Mouse (Mus musculus) liver, embryonic 14.5 days (tissue): Measurements from ENCODE around the gene Lpcat2b. TPM values are rescaled to one million over a fixed set of nuclear protein-coding genes. Genes with fewer than 3 reads are reported as not detected.

ENCODE experiments used
- ATAC-seq: fragments of 200-750 bp; cut with Nextera tagmentation; 2 replicates; pipeline ENCODE4 v1.8.0; 2017; ENCODE audit warnings: moderate number of reproducible peaks, mild to moderate bottlenecking, moderate library complexity; ENCODE audit not compliant: insufficient read depth
- DNase-seq, 3 experiments: peaks; one replicate each; pipeline ENCODE4 v3.0.0-alpha.2; 2012 to 2013; ENCODE audit warnings: low read depth in 3 of 3, low spot score in 3 of 3
- H3K27ac ChIP-seq: fragments of 300-500 bp; sonication (generic); 2 replicates; pipeline ENCODE4 v1.5.1; 2014; ENCODE audit warnings: moderate library complexity, mild to moderate bottlenecking, control low read depth, inconsistent platforms
- H3K27me3 ChIP-seq: fragments of 300-500 bp; sonication (generic); 2 replicates; pipeline ENCODE4 v1.6.1; 2014; ENCODE audit warnings: mild to moderate bottlenecking, low read length, moderate library complexity; ENCODE audit not compliant: control insufficient read depth, insufficient read depth
- H3K36me3 ChIP-seq: fragments of 300-500 bp; sonication (generic); replicated peaks from 2 replicates; pipeline ENCODE4 v1.6.1; 2014; ENCODE audit warnings: low read depth; ENCODE audit not compliant: control insufficient read depth, insufficient read depth
- H3K4me1 ChIP-seq, 2 experiments: fragments of 200-500 bp in 1 of 2; fragments of 300-500 bp in 1 of 2; sonication (generic) in 1 of 2; replicated peaks; 2 replicates each; pipeline ENCODE4 v1.6.1; 2012 to 2014; ENCODE audit warnings: antibody characterized with exemption in 1 of 2, inconsistent platforms in 1 of 2, low read length in 1 of 2; ENCODE audit not compliant: control insufficient read depth in 2 of 2, insufficient read depth in 2 of 2
- H3K4me2 ChIP-seq: fragments of 300-500 bp; sonication (generic); 2 replicates; pipeline ENCODE4 v1.6.1; 2014; ENCODE audit warnings: low read depth, mild to moderate bottlenecking, control low read depth, moderate library complexity
- H3K4me3 ChIP-seq, 2 experiments: fragments of 200-500 bp in 1 of 2; fragments of 300-500 bp in 1 of 2; sonication (generic) in 1 of 2; 2 replicates each; pipeline ENCODE4 v1.5.1; 2012 to 2014; ENCODE audit warnings: low read depth in 2 of 2, low read length in 2 of 2, mild to moderate bottlenecking in 2 of 2, control low read depth in 1 of 2, inconsistent platforms in 1 of 2, moderate library complexity in 1 of 2; ENCODE audit not compliant: insufficient read depth in 1 of 2
- H3K9ac ChIP-seq: fragments of 300-500 bp; sonication (generic); replicated peaks from 2 replicates; pipeline ENCODE4 v1.6.1; 2014; ENCODE audit warnings: mild to moderate bottlenecking, control low read depth, moderate library complexity
- H3K9me3 ChIP-seq: fragments of 300-500 bp; sonication (generic); 2 replicates; pipeline ENCODE4 v1.6.1; 2016; ENCODE audit warnings: low read length, mixed read lengths; ENCODE audit not compliant: control insufficient read depth
- CTCF ChIP-seq: IDR thresholded peaks from 2 replicates; pipeline ENCODE4 v1.5.1; 2016; ENCODE audit warnings: antibody characterized with exemption, low read depth, control low read depth
- EP300 ChIP-seq: IDR thresholded peaks from 2 replicates; pipeline ENCODE4 v1.6.1; 2016; ENCODE audit warnings: antibody characterized with exemption, low read depth
- WGBS: fragments of 180-500 bp; shearing (Covaris S2); extraction: QIAGEN DNeasy Blood & Tissue Kit; methylation state at CpG from one replicate; pipeline ENCODE4 v1.1.7; 2014; ENCODE audit not compliant: insufficient replicate concordance; 5-methylcytosine and 5-hydroxymethylcytosine counted together
- polyA plus RNA-seq, 2 experiments: library from polyadenylated mRNA; depleted of rRNA in 1 of 2; stranded (reverse) in 1 of 2; unstranded in 1 of 2; fragments of >200 nt; fragmentation: Nextera tagmentation in 1 of 2; extraction: Ambion mirVana in 1 of 2; gene quantifications; 2 replicates each; pipeline versions ENCODE4 v1.2.1 to v1.2.3; 2012 to 2014

Gene Lpcat2b
- polyA plus RNA-seq, 2 experiments, result not detected

DNA sequence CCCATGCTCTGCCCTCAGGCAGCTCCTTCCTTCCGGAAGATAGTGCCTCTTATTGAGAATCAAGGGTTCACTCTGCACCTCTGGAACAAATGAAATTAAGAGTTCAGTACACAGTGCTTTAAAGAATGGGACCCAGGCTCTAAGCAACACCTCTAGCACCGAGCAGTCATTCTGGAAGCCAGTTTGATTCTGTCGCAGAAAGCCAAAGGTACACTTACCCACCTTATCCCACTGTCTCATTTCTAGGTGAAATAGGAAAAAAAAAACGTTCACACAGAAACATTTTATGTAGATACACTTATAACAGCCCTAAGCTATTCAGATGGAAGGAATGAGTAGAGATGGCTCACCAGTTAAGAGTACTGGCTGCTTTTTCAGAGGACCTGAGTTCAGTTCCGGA is 28.9 kb upstream of the Lpcat2b start, which contains the start of gene Ephx4:
Gene Ephx4, plus strand, starts transcription at position 301 of the 400 bp plus-strand sequence.
- DNase-seq (no peak), ATAC-seq (no peak)
- H3K9ac ChIP-seq, result no peak within 1 kb of the TSS
- peak within 1 kb of the TSS; percentile 22 to 50; a peak in 3 of 4 replicates for H3K4me3 ChIP-seq
- H3K4me1 ChIP-seq, result no peaks in the 10 kb centered on the region
- H3K36me3 ChIP-seq, result no peaks in the 10 kb centered on the region
- H3K27ac ChIP-seq, result no peak within 1 kb of the TSS
- WGBS, result 24% methylated on average over 5 of the region's 5 CpGs
- no peaks in the 10 kb centered on the region for H3K9me3 ChIP-seq
- peaks cover 36% of the 10 kb centered on the region for H3K27me3 ChIP-seq
- TF ChIP-seq CTCF (no peak), EP300 (no peak)
- peak within 1 kb of the TSS; percentile 60 for H3K4me2 ChIP-seq

DNA sequence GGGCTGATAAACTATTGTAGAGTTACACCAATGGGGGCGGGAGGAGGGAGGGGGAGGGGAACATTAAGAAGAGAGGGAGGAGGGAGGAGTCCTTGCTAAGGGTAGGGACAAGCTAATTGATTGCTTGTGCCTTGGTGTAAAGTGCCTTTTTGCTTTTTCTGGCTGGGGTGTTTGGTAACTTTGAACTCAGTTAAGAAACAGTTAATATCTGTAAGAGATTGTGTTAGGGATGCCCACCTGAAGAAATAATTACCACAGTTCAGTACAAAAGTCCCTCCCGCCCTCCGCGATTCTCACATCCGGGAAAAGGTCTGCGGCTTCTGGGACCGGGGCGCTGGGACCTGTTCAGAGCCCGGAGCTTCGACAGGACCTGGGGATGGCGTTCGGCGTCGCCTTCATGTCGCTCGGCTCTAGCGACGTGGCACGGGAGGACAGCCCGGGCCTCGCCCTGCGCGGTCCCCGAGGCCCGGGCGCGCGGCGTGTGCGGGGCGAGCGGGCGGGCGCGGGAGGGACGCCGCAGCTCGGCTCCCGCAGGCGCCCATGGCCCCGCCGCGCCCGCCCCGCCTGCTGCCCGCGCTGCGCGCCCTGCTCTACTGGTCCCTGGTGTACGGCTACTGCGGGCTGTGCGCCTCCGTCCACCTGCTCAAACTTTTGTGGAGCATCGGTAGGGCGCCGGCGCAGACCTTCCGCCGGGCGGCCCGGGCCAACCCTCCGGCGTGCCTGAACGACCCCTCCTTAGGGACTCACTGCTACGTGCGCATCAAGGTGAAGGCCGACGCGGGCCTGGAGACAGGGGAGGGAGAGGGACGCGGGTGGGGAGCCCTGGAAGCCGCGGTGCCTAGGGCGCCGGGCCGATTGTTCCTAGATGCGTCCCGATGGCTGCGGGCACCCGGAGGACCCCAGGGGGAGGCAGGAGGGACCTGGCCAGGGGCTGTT is 28.1 kb upstream of the Lpcat2b start:
- 0 out of 2 replicates have a peak, but pooled peaks have one; percentile 18 for ATAC-seq
- Histone ChIP-seq H3K27me3 (peaks cover 36% of the 10 kb centered on the region), H3K4me2 (peak overlapping the region; percentile 60), H3K9ac (no peak overlapping the region), H3K4me3 (peak overlapping the region; percentile 22 to 50; a peak in 3 of 4 replicates), H3K27ac (no peak overlapping the region), H3K9me3 (no peaks in the 10 kb centered on the region), H3K36me3 (no peaks in the 10 kb centered on the region), H3K4me1 (no peaks in the 10 kb centered on the region)
- no peak for TF ChIP-seq EP300
- no peak for TF ChIP-seq CTCF
- WGBS, result under 1% methylated on average over 80 of the region's 80 CpGs
- DNase-seq, result no peak

DNA sequence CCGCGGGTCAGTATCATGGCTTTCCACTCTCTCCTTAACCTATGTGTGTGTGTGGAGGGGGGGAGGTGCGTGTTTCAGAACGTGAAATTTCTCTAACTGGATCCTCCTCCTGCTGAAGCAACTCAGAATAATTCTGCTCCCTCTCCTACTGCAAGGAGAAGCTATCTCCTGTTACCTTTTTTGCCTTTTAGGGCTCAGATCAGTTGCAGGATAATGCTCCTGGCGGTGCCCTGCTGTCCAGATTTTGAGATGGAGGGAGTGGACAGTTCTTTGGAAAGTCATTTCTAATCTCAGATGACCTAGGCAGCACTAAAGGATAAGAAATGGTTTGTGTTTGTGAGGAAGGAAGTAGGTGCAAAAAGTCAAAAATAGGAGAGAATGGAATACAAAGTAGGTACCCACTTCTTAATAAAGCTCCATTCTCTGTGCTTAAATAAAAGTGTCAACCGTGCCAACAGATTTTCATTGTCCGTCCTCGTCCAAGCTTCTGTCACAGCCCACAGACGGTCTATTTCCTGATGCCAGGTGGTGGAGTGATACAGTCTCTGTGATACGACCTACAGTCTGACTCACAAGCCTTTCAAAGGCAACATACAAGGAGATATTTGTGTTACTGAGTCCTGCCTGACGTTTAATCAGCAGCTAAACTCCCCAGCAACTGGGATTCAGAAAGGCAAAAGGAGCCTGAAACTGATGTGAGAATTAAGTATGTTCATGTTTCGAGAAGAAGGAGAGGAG is 27.2 kb upstream of the Lpcat2b start:
- H3K4me1 ChIP-seq, result no peaks in the 10 kb centered on the region
- ATAC-seq (no peak), DNase-seq (no peak)
- TF ChIP-seq CTCF, result no peak
- TF ChIP-seq EP300, result no peak
- H3K27me3 ChIP-seq, result peaks cover 36% of the 10 kb centered on the region
- peak overlapping the region; percentile 60 for H3K4me2 ChIP-seq
- H3K9me3 ChIP-seq, result no peaks in the 10 kb centered on the region
- no peak overlapping the region for H3K9ac ChIP-seq
- peak overlapping the region in 1 of 2 experiments; percentile 50; a peak in 2 of 4 replicates for H3K4me3 ChIP-seq
- H3K27ac ChIP-seq, result no peak overlapping the region
- 25% methylated on average over 12 of the region's 12 CpGs for WGBS
- H3K36me3 ChIP-seq, result no peaks in the 10 kb centered on the region

DNA sequence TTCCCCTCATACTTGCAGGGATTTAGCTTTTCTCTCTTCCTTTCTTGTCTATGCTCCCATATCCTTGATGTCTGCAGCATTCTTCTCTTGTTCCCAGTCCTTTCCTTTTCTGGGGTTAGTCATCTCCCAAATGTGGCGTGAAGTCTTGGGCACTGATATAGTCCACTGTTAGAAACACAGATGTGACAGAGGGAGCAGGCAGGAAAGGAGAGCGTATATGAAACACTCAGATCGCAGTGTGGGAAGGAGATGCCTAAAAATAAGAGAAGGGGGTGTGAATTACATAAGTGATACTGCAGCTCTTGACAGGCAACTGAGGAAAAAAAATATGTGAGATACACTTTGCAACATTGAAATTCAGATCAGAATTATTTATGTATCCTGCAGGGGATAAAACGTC is 26.0 kb upstream of the Lpcat2b start:
- H3K4me3 ChIP-seq, result no peak overlapping the region
- no peak overlapping the region for H3K9ac ChIP-seq
- no peak overlapping the region for H3K4me2 ChIP-seq
- no peaks in the 10 kb centered on the region for H3K36me3 ChIP-seq
- H3K4me1 ChIP-seq, result no peaks in the 10 kb centered on the region
- 67% methylated on average over 4 of the region's 4 CpGs for WGBS
- ATAC-seq, result no peak
- H3K27me3 ChIP-seq, result peaks cover 36% of the 10 kb centered on the region
- TF ChIP-seq EP300 (no peak), CTCF (no peak)
- DNase-seq, result no peak
- H3K9me3 ChIP-seq, result no peaks in the 10 kb centered on the region
- no peak overlapping the region for H3K27ac ChIP-seq

GRCm38 (mm10) chr5:107410305-107410704 is 21.0 kb upstream of the Lpcat2b start:
- H3K9me3 ChIP-seq, result no peaks in the 10 kb centered on the region
- H3K4me3 ChIP-seq, result no peak overlapping the region
- no peaks in the 10 kb centered on the region for H3K36me3 ChIP-seq
- DNase-seq (no peak), ATAC-seq (no peak)
- H3K27me3 ChIP-seq, result peaks cover 1% of the 10 kb centered on the region; the same call in 1 of the 2 replicates
- TF ChIP-seq EP300 (no peak), CTCF (no peak)
- no peak overlapping the region for H3K27ac ChIP-seq
- no peaks in the 10 kb centered on the region for H3K4me1 ChIP-seq
- H3K9ac ChIP-seq, result no peak overlapping the region
- WGBS, result 69% methylated on average over 1 of the region's 1 CpGs
- H3K4me2 ChIP-seq, result no peak overlapping the region
